Mouse (Mus musculus) myocyte (in vitro differentiated cells): ENCODE measurements around the gene Kcnk18.

ENCODE experiments used
- CEBPB ChIP-seq: IDR thresholded peaks from 2 replicates; pipeline ENCODE4 v1.6.1; 2011; ENCODE audit warnings: mild to moderate bottlenecking, moderate library complexity; ENCODE audit not compliant: poor library complexity, insufficient read depth, severe bottlenecking
- MAX ChIP-seq: IDR thresholded peaks from one replicate; pipeline ENCODE4 v1.6.1; 2011; ENCODE audit warnings: low read depth, mild to moderate bottlenecking, control low read depth
- POLR2A ChIP-seq: IDR thresholded peaks from one replicate; pipeline ENCODE4 v1.6.1; 2011; ENCODE audit warnings: low read depth, mild to moderate bottlenecking, control low read depth, moderate library complexity; ENCODE audit not compliant: insufficient read length
- SRF ChIP-seq: IDR thresholded peaks from one replicate; pipeline ENCODE4 v1.6.1; 2011; ENCODE audit warnings: low read depth; ENCODE audit not compliant: control insufficient read depth, insufficient read length
- USF1 ChIP-seq: IDR thresholded peaks from one replicate; pipeline ENCODE4 v1.6.1; 2011; ENCODE audit warnings: low read depth, mild to moderate bottlenecking, control low read depth, moderate library complexity

GRCm38 (mm10) chr19:59238630-59239029, 19.6 kb downstream of the Kcnk18 start:
- TF ChIP-seq POLR2A (no peak), CEBPB (no peak), MAX (no peak), USF1 (no peak), SRF (no peak)
